In the genomic region with DNA sequence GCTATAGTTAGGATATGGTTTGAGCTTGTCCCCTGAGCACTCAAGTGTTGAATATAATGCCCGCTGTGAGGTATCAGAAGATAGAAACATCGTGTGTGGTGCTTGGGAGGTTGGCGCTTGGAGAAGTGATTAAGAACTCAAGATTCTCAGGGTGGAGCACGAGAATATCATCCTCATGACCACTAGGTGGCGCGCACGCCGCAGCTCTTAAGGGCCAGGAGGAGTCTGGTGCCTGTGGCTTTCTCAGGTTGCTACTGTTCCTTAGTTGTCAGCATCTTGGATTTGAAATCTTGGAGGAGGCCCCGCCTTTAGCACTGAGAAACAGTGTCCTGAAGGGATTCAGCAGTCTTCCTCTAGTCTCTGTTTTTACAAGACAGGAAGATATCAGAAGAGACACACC, we compare ENCODE assay signal across 8 mouse cellular contexts. TPM values are rescaled to one million over a fixed set of nuclear protein-coding genes. Genes with fewer than 3 reads are reported as not detected.
DNase-seq lines count a peak whose midpoint lies in the region; ATAC-seq and TF ChIP-seq lines count a peak whose summit lies in the region.

No protein-coding gene starts in this region.

- H3K27ac ChIP-seq in embryonic facial prominence, embryonic 11.5 days (replicated peaks; ENCODE audit: low read depth, low read length) = no peak overlapping the region
- H3K27ac ChIP-seq in heart, embryonic 15.5 days = no peak overlapping the region
- no peak overlapping the region for H3K27ac ChIP-seq in liver, postnatal 0 days (ENCODE audit: low read depth)
- H3K27ac ChIP-seq in thymus, adult 2 months (ENCODE audit: control insufficient read depth, insufficient read depth, low read length) = no peak overlapping the region

- H3K9ac ChIP-seq in embryonic facial prominence, embryonic 11.5 days (replicated peaks; ENCODE audit: low read length) = no peak overlapping the region
- no peak overlapping the region for H3K9ac ChIP-seq in heart, embryonic 15.5 days
- H3K9ac ChIP-seq in liver, postnatal 0 days (replicated peaks) = no peak overlapping the region

- DNase-seq in CD4-positive helper T cell, adult 2 months (ENCODE audit: low read depth, low spot score) = peak; percentile 75
- DNase-seq in adrenal gland, postnatal 25 days = peak; percentile 79
- peak; percentile 82 for DNase-seq in embryonic facial prominence, embryonic 11.5 days (ENCODE audit: low spot score)
- peak; percentile 75 to 81 for DNase-seq in kidney, postnatal 25 days
- DNase-seq in liver, postnatal 0 days = peak; percentile 72
- DNase-seq in thymus, adult 2 months = peak; percentile 68

- H3K9me3 ChIP-seq in embryonic facial prominence, embryonic 11.5 days (replicated peaks; ENCODE audit: control insufficient read depth, low read length) = no peaks in the 10 kb centered on the region
- H3K9me3 ChIP-seq in heart, embryonic 15.5 days (replicated peaks) = no peaks in the 10 kb centered on the region
- H3K9me3 ChIP-seq in liver, postnatal 0 days (ENCODE audit: low read length) = no peaks in the 10 kb centered on the region

- TF ChIP-seq CTCF in liver, postnatal 0 days (IDR thresholded peaks at IDR 0.05; ENCODE audit: low read depth) = peak; percentile 92
- peak; percentile 91; the same call in 1 of the 2 replicates for TF ChIP-seq CTCF in thymus, adult 2 months (IDR thresholded peaks at IDR 0.05; ENCODE audit: borderline replicate concordance, control insufficient read depth, extremely low read depth, insufficient read depth, low read length, poor library complexity)

- no peak overlapping the region for H3K4me3 ChIP-seq in embryonic facial prominence, embryonic 11.5 days (ENCODE audit: low read depth, low read length)
- H3K4me3 ChIP-seq in heart, embryonic 15.5 days = no peak overlapping the region
- no peak overlapping the region for H3K4me3 ChIP-seq in liver, postnatal 0 days (ENCODE audit: low read depth, low read length)
- no peak overlapping the region for H3K4me3 ChIP-seq in thymus, adult 2 months (ENCODE audit: control insufficient read depth, insufficient read depth, low read length)

- no peaks in the 10 kb centered on the region for H3K27me3 ChIP-seq in embryonic facial prominence, embryonic 11.5 days (ENCODE audit: control insufficient read depth, insufficient read depth, low read length)
- no peaks in the 10 kb centered on the region for H3K27me3 ChIP-seq in heart, embryonic 15.5 days
- H3K27me3 ChIP-seq in liver, postnatal 0 days (ENCODE audit: insufficient read depth, low read length) = no peaks in the 10 kb centered on the region
- no peaks in the 10 kb centered on the region for H3K27me3 ChIP-seq in thymus, adult 2 months (ENCODE audit: control insufficient read depth, insufficient read depth, low read length)

- WGBS in embryonic facial prominence, embryonic 11.5 days = 9% methylated on average over 9 of the region's 9 CpGs
- 3% methylated on average over 9 of the region's 9 CpGs for WGBS in heart, embryonic 15.5 days
- 8% methylated on average over 9 of the region's 9 CpGs for WGBS in liver, postnatal 0 days (ENCODE audit: insufficient replicate concordance)
- 5% methylated on average over 9 of the region's 9 CpGs for WGBS in thymus, adult 2 months

- TF ChIP-seq POLR2A in thymus, adult 2 months (IDR thresholded peaks at IDR 0.05; ENCODE audit: control insufficient read depth, extremely low read depth, insufficient read depth, low read length, poor library complexity) = no peak

- H3K4me1 ChIP-seq in embryonic facial prominence, embryonic 11.5 days (ENCODE audit: control insufficient read depth, insufficient read depth, low read length) = no peaks in the 10 kb centered on the region
- H3K4me1 ChIP-seq in heart, embryonic 15.5 days (replicated peaks) = 0 out of 2 replicates have a peak, but pooled peaks cover 2% of the 10 kb centered on the region
- H3K4me1 ChIP-seq in liver, postnatal 0 days (ENCODE audit: insufficient read depth) = no peaks in the 10 kb centered on the region
- H3K4me1 ChIP-seq in thymus, adult 2 months (replicated peaks; ENCODE audit: control insufficient read depth, insufficient read depth, low read length) = no peaks in the 10 kb centered on the region

- no peak overlapping the region for H3K4me2 ChIP-seq in embryonic facial prominence, embryonic 11.5 days (ENCODE audit: low read depth, low read length)
- H3K4me2 ChIP-seq in heart, embryonic 15.5 days = no peak overlapping the region
- H3K4me2 ChIP-seq in liver, postnatal 0 days (ENCODE audit: low read depth, low read length) = no peak overlapping the region

- TF ChIP-seq EP300 in liver, postnatal 0 days (IDR thresholded peaks at IDR 0.05; ENCODE audit: low read depth) = no peak

- ATAC-seq in embryonic facial prominence, embryonic 11.5 days (replicated peaks; ENCODE audit: insufficient number of reproducible peaks, low FRiP score, low TSS enrichment, low read depth) = no peak; the same call in 1 of the 2 replicates
- peak; percentile 43; the same call in 1 of the 2 replicates for ATAC-seq in heart, embryonic 15.5 days (replicated peaks; ENCODE audit: insufficient number of reproducible peaks, insufficient read depth, low FRiP score, low read depth)
- ATAC-seq in liver, postnatal 0 days = peak; percentile 38; the same call in 1 of the 2 replicates
- ATAC-seq in neutrophil, adult 5-6 weeks (ENCODE audit: extremely low read depth, insufficient number of reproducible peaks, low FRiP score, poor library complexity, severe bottlenecking) = peak; percentile 79

- H3K36me3 ChIP-seq in embryonic facial prominence, embryonic 11.5 days (replicated peaks; ENCODE audit: control insufficient read depth, insufficient read depth, low read depth, low read length) = no peaks in the 10 kb centered on the region
- H3K36me3 ChIP-seq in heart, embryonic 15.5 days = no peaks in the 10 kb centered on the region
- H3K36me3 ChIP-seq in liver, postnatal 0 days (replicated peaks; ENCODE audit: insufficient read depth, low read length) = no peaks in the 10 kb centered on the region
- H3K36me3 ChIP-seq in thymus, adult 2 months (ENCODE audit: control insufficient read depth, insufficient read depth, low read length) = no peaks in the 10 kb centered on the region

RNA-seq across cellular contexts. Expression of gene Serpinb1a, which starts 15.5 kb away (rescaled TPM):
- total RNA-seq in adrenal gland, postnatal 25 days (2021) = 103 and 180 TPM in 2 replicates
- 0.74 and 0.99 TPM in 2 replicates for polyA plus RNA-seq in embryonic facial prominence, embryonic 11.5 days (2014; fragmentation: Nextera tagmentation; extraction: Ambion mirVana)
- polyA plus RNA-seq in heart, embryonic 15.5 days (2015; fragmentation: Nextera tagmentation; extraction: Ambion mirVana) = 11.5 and 13.9 TPM in 2 replicates
- 50.4 and 50.7 TPM in 2 replicates for polyA plus RNA-seq in liver, postnatal 0 days (2015; fragmentation: Nextera tagmentation; extraction: Ambion mirVana)
- 330 and 346 TPM in 2 replicates for total RNA-seq in neutrophil, adult 5-6 weeks (2017)
- polyA plus RNA-seq in thymus, adult 2 months (2012; rRNA removed) = 11.6 and 14.0 TPM in 2 replicates

RNA-seq across cellular contexts. Expression of gene Serpinb1c, which starts 31.5 kb away (rescaled TPM):
- not detected in 2 replicates for total RNA-seq in adrenal gland, postnatal 25 days (2021)
- polyA plus RNA-seq in embryonic facial prominence, embryonic 11.5 days (2014; fragmentation: Nextera tagmentation; extraction: Ambion mirVana) = not detected in 2 replicates
- 0.14 and 0.15 TPM in 2 replicates for polyA plus RNA-seq in heart, embryonic 15.5 days (2015; fragmentation: Nextera tagmentation; extraction: Ambion mirVana)
- polyA plus RNA-seq in liver, postnatal 0 days (2015; fragmentation: Nextera tagmentation; extraction: Ambion mirVana) = not detected in 2 replicates
- total RNA-seq in neutrophil, adult 5-6 weeks (2017) = 0.61 TPM in 1 of 2 replicates, not detected in the other
- polyA plus RNA-seq in thymus, adult 2 months (2012; rRNA removed) = not detected in 2 replicates
